Mouse (Mus musculus) WW6 (cell line): ENCODE data around the gene Npas3.

Experiments used
- DNase-seq: peaks from one replicate; pipeline ENCODE4 v3.0.0-alpha.2; 2013; ENCODE audit warnings: low read depth, low spot score

The Npas3 gene

GRCm38 (mm10) chr12:53695324-53695723 is 446.8 kb downstream of the Npas3 start:
- no peak for DNase-seq

GRCm38 (mm10) chr12:53697645-53698044 is 449.2 kb downstream of the Npas3 start:
- DNase-seq: no peak

- DNase-seq: no peak
Observed at GRCm38 (mm10) chr12:53698483-53699227, 450.2 kb downstream of the Npas3 start.

- no peak for DNase-seq
Observed at GRCm38 (mm10) chr12:53719896-53720295, 471.4 kb downstream of the Npas3 start.

GRCm38 (mm10) chr12:53722156-53722555 is 473.7 kb downstream of the Npas3 start:
- no peak for DNase-seq

- DNase-seq: no peak
Observed at GRCm38 (mm10) chr12:53722718-53723698, 474.5 kb downstream of the Npas3 start.

GRCm38 (mm10) chr12:53729275-53729674 is 480.8 kb downstream of the Npas3 start:
- no peak for DNase-seq

- no peak for DNase-seq
Observed at GRCm38 (mm10) chr12:53738549-53739292, 490.2 kb downstream of the Npas3 start.

- DNase-seq: no peak
Observed at GRCm38 (mm10) chr12:53746653-53747052, 498.2 kb downstream of the Npas3 start.

- DNase-seq: no peak
Observed at GRCm38 (mm10) chr12:53749375-53749774, 500.9 kb downstream of the Npas3 start.

- no peak for DNase-seq
Observed at GRCm38 (mm10) chr12:53752281-53753072, 504.0 kb downstream of the Npas3 start.

GRCm38 (mm10) chr12:53753368-53753937 is 505.0 kb downstream of the Npas3 start:
- DNase-seq: no peak

- DNase-seq: no peak
Observed at GRCm38 (mm10) chr12:53754236-53754635, 505.8 kb downstream of the Npas3 start.

GRCm38 (mm10) chr12:53757631-53758030 is 509.2 kb downstream of the Npas3 start:
- DNase-seq: no peak

- no peak for DNase-seq
Observed at GRCm38 (mm10) chr12:53758356-53758755, 509.9 kb downstream of the Npas3 start.

- no peak for DNase-seq
Observed at GRCm38 (mm10) chr12:53764143-53764542, 515.7 kb downstream of the Npas3 start.

GRCm38 (mm10) chr12:53768392-53768791 is 519.9 kb downstream of the Npas3 start:
- no peak for DNase-seq

GRCm38 (mm10) chr12:53771394-53771936 is 523.0 kb downstream of the Npas3 start:
- DNase-seq: no peak

- no peak for DNase-seq
Observed at GRCm38 (mm10) chr12:53781850-53782552, 533.5 kb downstream of the Npas3 start.

- no peak for DNase-seq
Observed at GRCm38 (mm10) chr12:53789501-53789900, 541.0 kb downstream of the Npas3 start.
